Mouse (Mus musculus): Measurements from ENCODE around the gene Tusc2. TPM values are rescaled to one million over a fixed set of nuclear protein-coding genes. Genes with fewer than 3 reads are reported as not detected.
A peak's percentile ranks its signal among the peaks of the same experiment; 100 is the strongest.

Tusc2 gene
- polyA plus RNA-seq, 1 experiment from 2014 or later, result 60.2 TPM

DNA sequence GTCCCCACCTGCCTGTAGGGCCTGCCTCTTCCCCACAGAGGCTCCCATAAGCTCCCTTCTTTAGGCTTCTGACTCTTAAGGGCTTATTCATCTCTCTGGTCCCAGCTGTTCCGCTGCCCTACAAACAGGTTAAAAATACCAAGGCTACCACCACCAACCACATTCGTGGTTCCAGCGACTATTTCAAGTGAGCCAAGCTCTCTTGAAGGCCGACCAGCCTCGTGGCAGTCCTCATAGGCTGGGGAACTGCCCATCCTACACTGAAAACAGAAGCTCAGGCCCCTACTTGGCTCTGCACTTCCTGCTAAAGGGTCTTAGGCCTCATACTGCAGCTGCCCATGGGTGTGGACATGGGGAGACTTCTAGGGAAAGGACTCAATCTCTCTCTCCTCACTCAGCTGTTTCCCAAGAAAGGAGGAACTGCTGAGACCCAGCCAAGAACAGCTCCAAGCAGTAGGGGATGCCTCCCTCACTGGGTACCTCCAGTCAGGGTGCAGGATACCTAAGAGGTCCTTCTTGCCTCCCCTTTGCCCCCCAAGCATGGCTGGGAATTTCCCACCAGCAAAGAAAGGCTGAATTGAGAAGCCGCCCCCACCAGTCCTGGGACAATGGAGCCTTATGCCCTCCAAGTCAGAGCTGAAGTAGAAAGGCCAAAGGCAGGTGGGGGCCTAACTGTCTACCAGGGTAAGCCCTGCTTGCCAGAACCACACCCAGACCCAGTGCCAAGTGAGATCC is 48.6 kb downstream of the Tusc2 start:
- Histone ChIP-seq H3K36me3 (ENCODE audit: control insufficient read depth, insufficient read depth, low read length) (peaks cover 17% of the 10 kb centered on the region), H3K27me3 (ENCODE audit: control insufficient read depth, insufficient read depth, low read length) (no peaks in the 10 kb centered on the region), H3K27ac (replicated peaks; ENCODE audit: low read depth, low read length) (peak overlapping the region; percentile 84), H3K4me3 (ENCODE audit: low read depth, low read length) (no peak overlapping the region), H3K4me2 (ENCODE audit: low read depth, severe bottlenecking) (peak overlapping the region; percentile 67; the same call in 1 of the 2 replicates), H3K9ac (ENCODE audit: low read length) (peak overlapping the region; percentile 60), H3K9me3 (ENCODE audit: control insufficient read depth, low read length) (no peaks in the 10 kb centered on the region), H3K4me1 (ENCODE audit: control insufficient read depth, insufficient read depth, low read length) (peaks cover 51% of the 10 kb centered on the region)
- WGBS, result 77% methylated on average over 6 of the region's 6 CpGs
- DNase-seq (ENCODE audit: low spot score), result no peak
- ATAC-seq (ENCODE audit: insufficient number of reproducible peaks, low FRiP score, low TSS enrichment, low read depth), result peak; percentile 2; the same call in 1 of the 2 replicates

DNA sequence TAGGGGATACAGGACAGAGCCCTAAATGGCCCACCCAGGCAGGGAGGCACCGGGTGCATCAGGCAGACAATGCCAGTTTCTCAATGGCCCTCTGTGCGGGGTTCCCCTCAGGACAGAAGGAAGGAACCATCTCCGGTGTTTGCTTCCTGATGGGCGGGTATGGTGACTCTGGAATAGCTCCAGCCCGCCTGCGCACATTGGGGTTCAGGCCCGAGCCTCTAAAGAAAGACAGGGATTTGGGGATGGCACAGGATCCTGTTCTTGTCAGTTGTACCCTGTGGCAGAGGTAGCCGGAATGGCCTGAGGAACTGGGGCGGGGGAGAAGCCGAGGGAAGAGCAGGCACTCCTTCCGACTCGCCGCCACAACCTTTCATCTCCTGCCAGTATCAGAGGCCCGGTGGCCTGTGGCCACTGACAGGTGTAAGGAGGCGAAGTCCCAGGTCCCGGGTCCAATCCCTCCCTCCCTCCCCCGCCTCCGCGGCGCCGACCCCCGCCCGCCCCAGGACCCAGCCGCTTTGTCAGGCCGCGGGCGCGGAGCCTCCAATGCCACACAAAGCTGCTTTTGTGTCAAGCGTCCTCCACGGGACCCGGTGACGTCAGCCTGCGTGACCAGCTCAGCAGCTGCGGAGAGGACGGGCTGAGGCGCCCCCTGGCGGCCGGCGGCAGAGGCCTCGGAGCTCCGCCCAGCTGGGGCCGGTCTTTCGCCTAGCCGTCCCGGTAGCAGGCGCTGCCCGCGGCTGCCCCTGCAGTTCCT is 49.3 kb downstream of the Tusc2 start:
- H3K4me3 ChIP-seq (ENCODE audit: low read depth, low read length), result peak overlapping the region; percentile 29
- H3K36me3 ChIP-seq (ENCODE audit: control insufficient read depth, insufficient read depth, low read length), result peaks cover 19% of the 10 kb centered on the region
- 9% methylated on average over 38 of the region's 48 CpGs for WGBS
- DNase-seq (ENCODE audit: low spot score), result peak; percentile 99
- H3K9ac ChIP-seq (ENCODE audit: low read length), result peak overlapping the region; percentile 60
- no peaks in the 10 kb centered on the region for H3K27me3 ChIP-seq (ENCODE audit: control insufficient read depth, insufficient read depth, low read length)
- peak overlapping the region; percentile 67 for H3K4me2 ChIP-seq (ENCODE audit: low read depth, severe bottlenecking)
- peak; percentile 88 for ATAC-seq (ENCODE audit: insufficient number of reproducible peaks, low FRiP score, low TSS enrichment, low read depth)
- H3K4me1 ChIP-seq (ENCODE audit: control insufficient read depth, insufficient read depth, low read length), result peaks cover 44% of the 10 kb centered on the region
- peak overlapping the region; percentile 84 for H3K27ac ChIP-seq (replicated peaks; ENCODE audit: low read depth, low read length)
- H3K9me3 ChIP-seq (ENCODE audit: control insufficient read depth, low read length), result no peaks in the 10 kb centered on the region

DNA sequence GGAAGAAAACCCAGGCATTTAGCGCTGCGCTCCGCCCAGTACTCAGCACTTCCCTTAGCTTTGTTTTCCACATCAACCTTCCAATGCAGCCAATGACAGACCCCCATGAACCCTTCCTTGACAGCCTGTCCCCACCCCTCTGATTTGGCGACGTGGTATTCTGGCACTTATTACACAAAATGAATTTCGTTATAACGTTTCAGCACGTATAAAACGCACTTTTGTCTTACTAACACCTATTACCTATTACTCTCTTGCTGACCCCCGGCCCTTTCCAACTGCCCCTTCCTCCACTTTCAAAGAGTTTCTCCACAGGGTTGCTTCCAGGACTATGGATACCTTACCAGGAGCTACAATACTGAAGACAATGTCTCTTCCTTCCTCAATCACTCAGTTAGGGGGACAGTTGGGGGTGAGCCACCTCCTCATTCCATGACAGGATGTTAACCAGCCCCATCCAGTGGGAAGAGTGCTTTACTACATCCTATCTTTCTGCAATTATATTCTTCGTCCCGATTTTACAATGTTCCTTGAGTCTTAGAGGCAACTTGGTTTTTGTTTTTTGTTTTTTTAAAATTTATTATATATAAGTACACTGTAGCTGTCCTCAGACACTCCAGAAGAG is 50.0 kb downstream of the Tusc2 start:
- no peak for DNase-seq (ENCODE audit: low spot score)
- Histone ChIP-seq H3K9me3 (ENCODE audit: control insufficient read depth, low read length) (no peaks in the 10 kb centered on the region), H3K4me2 (ENCODE audit: low read depth, severe bottlenecking) (peak overlapping the region; percentile 67), H3K36me3 (ENCODE audit: control insufficient read depth, insufficient read depth, low read length) (peaks cover 23% of the 10 kb centered on the region), H3K4me1 (ENCODE audit: control insufficient read depth, insufficient read depth, low read length) (peaks cover 37% of the 10 kb centered on the region), H3K4me3 (ENCODE audit: low read depth, low read length) (peak overlapping the region; percentile 29; the same call in 1 of the 2 replicates), H3K9ac (ENCODE audit: low read length) (peak overlapping the region; percentile 60; the same call in 1 of the 2 replicates), H3K27me3 (ENCODE audit: control insufficient read depth, insufficient read depth, low read length) (no peaks in the 10 kb centered on the region), H3K27ac (replicated peaks; ENCODE audit: low read depth, low read length) (peak overlapping the region; percentile 73)
- 14% methylated on average over 12 of the region's 12 CpGs for WGBS
- 0 out of 2 replicates have a peak, but pooled peaks have one; percentile 2 for ATAC-seq (ENCODE audit: insufficient number of reproducible peaks, low FRiP score, low TSS enrichment, low read depth)

DNA sequence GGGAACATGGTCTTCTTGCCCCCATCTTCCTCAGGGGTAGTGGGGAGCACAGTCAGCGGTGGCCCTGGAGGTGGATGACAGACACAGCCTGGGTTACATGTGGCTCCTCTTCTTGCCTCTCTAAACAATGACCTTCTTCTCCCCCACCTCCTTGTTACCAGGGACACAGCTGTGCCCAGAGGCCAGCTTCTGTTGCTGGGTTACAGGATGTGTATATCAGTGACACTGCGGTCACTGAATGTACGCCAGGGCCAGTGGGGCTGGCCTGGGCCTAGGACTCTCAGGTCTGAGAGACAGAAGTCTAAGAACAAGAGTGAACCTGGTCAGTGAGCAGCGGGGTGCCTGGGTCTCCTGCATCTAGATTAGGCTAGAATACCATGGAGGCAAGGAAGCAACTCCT is 52.0 kb downstream of the Tusc2 start:
- no peak overlapping the region for H3K4me3 ChIP-seq (ENCODE audit: low read depth, low read length)
- H3K4me2 ChIP-seq (ENCODE audit: low read depth, severe bottlenecking), result no peak overlapping the region
- H3K27ac ChIP-seq (replicated peaks; ENCODE audit: low read depth, low read length), result no peak overlapping the region
- DNase-seq (ENCODE audit: low spot score), result no peak
- no peaks in the 10 kb centered on the region for H3K27me3 ChIP-seq (ENCODE audit: control insufficient read depth, insufficient read depth, low read length)
- no peak for ATAC-seq (ENCODE audit: insufficient number of reproducible peaks, low FRiP score, low TSS enrichment, low read depth)
- H3K4me1 ChIP-seq (ENCODE audit: control insufficient read depth, insufficient read depth, low read length), result peaks cover 18% of the 10 kb centered on the region
- H3K9ac ChIP-seq (ENCODE audit: low read length), result no peak overlapping the region
- H3K36me3 ChIP-seq (ENCODE audit: control insufficient read depth, insufficient read depth, low read length), result peaks cover 32% of the 10 kb centered on the region
- no peaks in the 10 kb centered on the region for H3K9me3 ChIP-seq (ENCODE audit: control insufficient read depth, low read length)
- 88% methylated on average over 4 of the region's 4 CpGs for WGBS

Other genes with a start within 250 kb of the Tusc2 start
- gene Hemk1, start 224.9 kb upstream of the Tusc2 start, polyA plus RNA-seq (2014; fragmentation: Nextera tagmentation; extraction: Ambion mirVana), result 10.0 and 10.1 TPM in 2 replicates
- gene 6430571L13Rik, start 222.7 kb upstream of the Tusc2 start, polyA plus RNA-seq (2014; fragmentation: Nextera tagmentation; extraction: Ambion mirVana), result 0.60 and 0.73 TPM in 2 replicates
- 0.12 and 0.26 TPM in 2 replicates for gene Cacna2d2, start 163.6 kb upstream of the Tusc2 start, polyA plus RNA-seq (2014; fragmentation: Nextera tagmentation; extraction: Ambion mirVana)
- gene Tmem115, start 29.3 kb upstream of the Tusc2 start, polyA plus RNA-seq (2014; fragmentation: Nextera tagmentation; extraction: Ambion mirVana), result 42.8 and 47.9 TPM in 2 replicates
- 13.1 and 14.1 TPM in 2 replicates for gene Cyb561d2, start 21.1 kb upstream of the Tusc2 start, polyA plus RNA-seq (2014; fragmentation: Nextera tagmentation; extraction: Ambion mirVana)
- gene Nprl2, start 21.0 kb upstream of the Tusc2 start, polyA plus RNA-seq (2014; fragmentation: Nextera tagmentation; extraction: Ambion mirVana), result 36.5 and 40.9 TPM in 2 replicates
- 0.79 and 0.95 TPM in 2 replicates for gene Zmynd10, start 16.0 kb upstream of the Tusc2 start, polyA plus RNA-seq (2014; fragmentation: Nextera tagmentation; extraction: Ambion mirVana)
- gene Rassf1, start 11.7 kb upstream of the Tusc2 start, polyA plus RNA-seq (2014; fragmentation: Nextera tagmentation; extraction: Ambion mirVana), result 46.7 and 49.3 TPM in 2 replicates
- gene Hyal2, start 4.7 kb downstream of the Tusc2 start, polyA plus RNA-seq (2014; fragmentation: Nextera tagmentation; extraction: Ambion mirVana), result 143 and 155 TPM in 2 replicates
- 8.0 and 8.4 TPM in 2 replicates for gene Hyal1, start 13.7 kb downstream of the Tusc2 start, polyA plus RNA-seq (2014; fragmentation: Nextera tagmentation; extraction: Ambion mirVana)
- gene Naa80, start 15.6 kb downstream of the Tusc2 start, polyA plus RNA-seq (2014; fragmentation: Nextera tagmentation; extraction: Ambion mirVana), result 14.3 and 16.7 TPM in 2 replicates
- 0.54 and 0.57 TPM in 2 replicates for gene Hyal3, start 17.6 kb downstream of the Tusc2 start, polyA plus RNA-seq (2014; fragmentation: Nextera tagmentation; extraction: Ambion mirVana)
- gene Ifrd2, start 24.4 kb downstream of the Tusc2 start, polyA plus RNA-seq (2014; fragmentation: Nextera tagmentation; extraction: Ambion mirVana), result 47.6 and 49.0 TPM in 2 replicates
- 3.4 and 3.7 TPM in 2 replicates for gene Sema3b, start 46.0 kb downstream of the Tusc2 start, polyA plus RNA-seq (2014; fragmentation: Nextera tagmentation; extraction: Ambion mirVana)
- 336 and 358 TPM in 2 replicates for gene Gnai2, start 72.1 kb downstream of the Tusc2 start, polyA plus RNA-seq (2014; fragmentation: Nextera tagmentation; extraction: Ambion mirVana)
- 3.4 and 4.1 TPM in 2 replicates for gene Slc38a3, start 106.3 kb downstream of the Tusc2 start, polyA plus RNA-seq (2014; fragmentation: Nextera tagmentation; extraction: Ambion mirVana)
- gene Gnat1, start 116.5 kb downstream of the Tusc2 start, polyA plus RNA-seq (2014; fragmentation: Nextera tagmentation; extraction: Ambion mirVana), result 1.7 and 1.8 TPM in 2 replicates
- gene Sema3f, start 147.2 kb downstream of the Tusc2 start, polyA plus RNA-seq (2014; fragmentation: Nextera tagmentation; extraction: Ambion mirVana), result 27.4 and 32.5 TPM in 2 replicates
- 179 and 195 TPM in 2 replicates for gene Rbm5, start 207.7 kb downstream of the Tusc2 start, polyA plus RNA-seq (2014; fragmentation: Nextera tagmentation; extraction: Ambion mirVana)